Mouse (Mus musculus): ENCODE data around the gene Minar1. TPM values are rescaled to one million over a fixed set of nuclear protein-coding genes. Genes with fewer than 3 reads are reported as not detected.

Gene Minar1
- total RNA-seq (2021) = 1 to 10 TPM; 2.7 to 2.8 TPM

DNA sequence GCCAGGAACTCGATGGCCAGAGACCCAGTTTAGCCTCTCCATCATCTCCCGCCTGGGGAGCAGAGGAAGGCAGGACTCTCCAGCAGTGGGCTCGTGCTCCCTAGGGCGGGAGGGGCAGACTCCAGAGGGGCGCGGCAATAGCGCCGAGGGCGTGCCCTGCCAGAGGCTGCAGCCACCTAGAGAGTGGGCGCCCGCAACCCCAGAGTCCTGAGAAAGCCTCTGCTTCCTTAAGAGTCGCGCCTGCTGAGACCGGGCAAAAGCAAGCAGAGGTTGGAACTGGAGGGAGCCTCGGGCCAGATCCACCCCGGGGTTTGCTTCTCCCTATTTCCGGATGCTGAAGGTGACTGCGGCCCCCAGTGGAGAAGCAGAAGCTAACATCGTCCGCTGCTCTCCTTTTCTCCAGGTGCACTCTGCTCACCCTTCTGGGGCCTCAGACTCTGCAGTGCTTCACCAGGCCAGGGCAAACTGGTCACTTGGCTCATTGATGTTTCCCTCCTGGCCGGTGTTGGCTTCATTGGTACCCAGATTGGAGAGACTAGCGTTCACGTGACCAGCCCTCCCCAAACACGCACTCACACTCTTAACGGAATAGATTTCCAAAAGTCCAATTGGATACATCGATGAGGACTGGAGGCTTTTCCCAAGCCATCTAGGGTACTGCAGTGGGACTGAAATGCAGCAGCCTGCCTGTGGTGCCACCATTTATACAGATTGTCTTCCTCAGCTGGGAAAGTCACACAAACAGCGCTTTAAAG is at the start of gene Minar1:
Minar1 (minus strand) TSS at position 120 of the 755 bp plus-strand sequence.
- no peak for DNase-seq

DNA sequence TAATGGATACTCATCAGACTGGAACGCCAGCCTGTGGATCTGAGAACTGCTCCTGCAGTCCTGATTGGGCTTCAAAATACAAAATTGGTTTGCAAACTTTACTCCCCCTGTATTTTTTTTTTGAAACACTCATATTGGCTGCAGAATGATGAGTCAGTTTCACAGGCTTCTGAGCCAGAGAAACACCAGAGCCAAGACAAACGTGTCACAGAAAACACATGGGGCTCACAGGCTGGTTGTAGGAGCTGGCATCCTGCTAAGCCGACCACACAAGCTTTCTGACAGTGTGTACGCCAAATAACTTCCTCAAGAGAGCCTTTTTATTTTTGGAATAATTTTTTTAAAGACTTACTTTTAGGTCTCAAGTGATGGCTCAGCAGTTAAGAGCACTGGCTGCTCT is 47.0 kb upstream of the Minar1 start:
- DNase-seq = peak; percentile 25 to 50

DNA sequence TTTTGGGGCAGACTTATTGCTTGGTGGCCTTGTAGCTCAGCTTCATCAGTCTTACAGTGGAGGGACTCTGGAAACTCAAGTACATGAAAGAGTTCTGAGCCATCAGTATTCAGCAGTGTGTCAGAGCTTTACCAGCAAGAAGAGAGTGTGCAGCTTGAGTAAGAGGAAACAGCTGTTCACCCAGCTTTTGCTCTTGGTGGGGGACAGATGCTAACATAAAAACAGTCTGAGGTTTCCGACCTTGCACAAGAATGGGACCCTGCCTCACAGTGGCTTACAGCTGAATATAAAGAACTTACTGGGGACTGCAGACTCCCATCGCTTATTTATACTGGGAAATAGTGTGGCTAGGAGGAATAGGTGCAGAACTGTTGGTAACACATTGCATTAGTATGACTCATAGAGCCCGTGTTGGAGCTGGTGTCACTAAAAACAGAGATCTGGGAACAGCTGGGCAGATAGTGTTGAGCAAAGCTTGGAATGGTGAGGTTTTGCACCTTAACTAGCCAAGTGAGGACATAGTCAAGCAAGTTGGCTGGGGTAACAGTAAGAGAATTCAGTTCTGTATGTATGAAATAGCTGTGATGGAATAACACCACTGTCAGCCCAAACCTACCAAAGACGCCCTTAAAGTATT is 44.5 kb upstream of the Minar1 start:
- DNase-seq = no peak

DNA sequence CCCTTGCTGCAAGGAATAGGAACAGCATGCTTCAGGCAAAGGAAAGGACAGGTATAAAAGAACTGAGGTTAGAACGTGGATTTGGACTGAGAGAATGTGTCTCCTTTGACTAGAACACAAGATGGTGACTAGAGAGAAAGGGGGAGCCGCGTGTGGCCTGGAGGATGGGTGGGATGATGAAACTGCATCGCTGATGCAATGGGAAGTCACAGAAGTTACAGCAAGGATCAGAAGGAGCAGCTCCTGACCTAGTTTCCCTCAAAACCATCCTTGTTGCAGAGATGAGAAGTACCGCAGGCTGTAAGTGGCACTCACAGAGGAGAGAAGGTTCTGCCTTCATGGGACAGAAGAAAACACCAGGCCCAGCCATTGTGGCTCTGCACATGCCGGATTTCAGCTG is 28.0 kb upstream of the Minar1 start:
- DNase-seq = no peak

DNA sequence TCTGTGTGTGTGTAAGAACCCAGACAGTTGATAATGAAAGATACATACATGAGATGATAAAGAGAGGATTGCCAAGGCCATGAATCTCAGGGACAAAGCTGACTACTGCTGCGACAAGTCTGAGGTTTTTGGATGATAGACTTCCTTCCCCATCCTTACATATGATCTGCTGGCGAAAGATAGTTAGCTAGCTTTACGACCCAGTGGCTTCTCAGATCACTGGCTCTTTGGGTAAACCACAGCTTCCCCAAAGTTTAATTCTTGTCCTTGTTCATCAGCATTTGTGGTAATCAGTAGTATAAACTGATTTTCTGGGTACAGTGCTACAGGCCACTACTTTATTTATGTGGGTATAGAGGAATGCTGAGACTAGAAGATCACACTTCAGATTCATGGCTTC is 14.5 kb upstream of the Minar1 start:
- DNase-seq = no peak

DNA sequence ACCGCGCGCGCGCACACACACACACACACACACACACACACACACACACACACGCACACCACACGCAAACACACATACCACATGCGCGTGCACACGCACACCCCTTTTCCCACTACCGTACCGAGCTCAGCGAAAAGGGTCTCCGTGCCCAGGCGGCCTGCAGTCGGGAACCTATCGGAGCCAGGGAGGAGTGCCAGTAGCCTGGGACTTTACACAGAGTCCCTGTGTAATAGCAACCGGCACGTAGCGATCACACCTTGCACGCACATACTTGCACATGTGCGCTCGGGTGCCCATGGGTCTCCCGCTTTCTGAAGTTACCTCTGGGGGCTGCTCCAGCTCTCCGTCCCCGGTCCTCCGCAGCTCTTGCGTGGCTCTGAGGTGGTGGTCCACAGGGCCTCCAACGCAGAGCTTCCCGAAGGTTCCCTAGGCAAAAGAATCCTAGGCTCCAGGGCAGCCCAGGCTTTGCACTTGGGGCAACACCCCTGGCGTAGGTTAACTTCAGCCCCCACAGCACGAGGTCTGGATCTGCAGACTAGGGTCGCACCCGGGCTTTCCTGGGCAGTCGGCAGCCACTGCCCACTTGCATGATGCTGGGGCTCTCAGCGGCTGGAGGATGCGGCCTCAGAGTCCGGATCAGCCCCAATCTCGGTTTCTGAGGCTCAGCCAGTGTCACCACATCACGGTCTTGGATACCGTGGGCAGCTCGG is 474 bp downstream of the Minar1 start:
- no peak for DNase-seq

DNA sequence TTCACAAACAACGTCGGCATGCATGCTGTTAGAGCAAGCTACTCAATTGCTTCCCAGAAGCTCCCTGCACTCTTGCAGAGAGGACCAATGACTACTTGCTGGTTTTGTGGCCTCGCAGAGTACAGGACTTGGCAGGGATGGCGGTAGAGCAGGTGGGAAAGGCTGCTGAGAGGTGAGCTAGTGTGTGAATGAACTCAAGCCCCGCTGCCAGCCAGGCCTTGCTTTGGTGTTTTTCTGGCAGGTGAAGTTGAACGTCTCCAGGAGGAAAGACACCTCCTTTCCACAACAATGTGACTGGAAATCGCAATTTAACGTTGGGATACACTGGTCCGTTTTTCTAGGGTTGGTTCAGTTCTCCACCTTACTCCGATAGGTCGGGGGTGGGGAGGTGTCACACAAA is 1.2 kb downstream of the Minar1 start:
- DNase-seq = no peak

DNA sequence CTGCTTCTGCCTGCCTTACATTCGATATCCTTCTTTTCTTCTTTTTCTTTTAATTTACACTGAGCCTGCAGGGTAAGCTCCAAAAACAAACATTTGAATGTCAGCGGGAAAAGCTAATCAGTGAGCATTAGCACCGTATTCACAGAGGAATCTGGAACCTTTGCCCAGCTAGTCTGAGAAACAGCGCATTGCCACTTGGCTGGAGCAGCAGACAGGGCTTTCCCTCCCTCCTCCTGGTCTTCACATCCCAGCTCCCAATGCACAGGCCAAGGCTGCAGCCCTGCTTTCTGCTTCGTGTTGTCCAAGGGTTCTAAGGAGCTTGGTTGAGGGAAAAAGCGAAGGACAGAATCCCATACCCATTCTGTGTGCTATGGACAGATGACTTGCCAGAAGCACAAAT is 2.6 kb downstream of the Minar1 start:
- no peak for DNase-seq

DNA sequence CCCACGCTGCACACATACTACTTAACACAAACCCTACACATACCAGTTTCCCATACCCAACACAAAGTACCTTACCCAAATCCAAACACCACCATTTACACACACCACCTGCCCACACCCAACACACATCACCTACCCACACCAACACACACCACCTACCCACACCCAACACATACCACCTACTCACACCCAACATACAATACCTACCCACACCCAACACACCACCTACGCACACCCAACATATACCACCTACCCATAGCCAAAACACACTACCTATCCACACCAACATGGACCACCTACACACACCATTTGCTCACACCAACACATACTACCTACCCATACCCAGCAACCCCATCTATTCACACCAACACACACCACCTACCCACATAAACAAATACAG is 6.0 kb downstream of the Minar1 start:
- DNase-seq = no peak

DNA sequence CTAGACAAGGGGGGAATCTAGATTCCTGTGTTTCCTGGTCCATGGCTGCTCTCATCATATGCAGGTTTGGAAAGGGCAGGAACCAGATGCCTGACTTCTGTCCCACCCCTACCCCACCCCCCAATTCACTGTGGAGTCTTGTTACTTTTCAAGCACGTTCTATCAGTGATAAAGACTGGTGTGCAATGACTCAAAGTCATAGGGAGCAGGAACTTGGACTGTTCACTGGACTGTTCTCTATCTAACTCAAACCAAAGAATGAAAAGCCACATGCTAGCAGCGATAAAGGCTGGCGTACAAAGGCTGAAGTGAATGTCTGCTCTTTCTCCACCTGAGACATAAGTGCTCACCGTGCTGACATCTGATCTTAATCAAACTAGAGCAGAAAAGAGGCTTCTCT is 12.3 kb downstream of the Minar1 start:
- DNase-seq = no peak

DNA sequence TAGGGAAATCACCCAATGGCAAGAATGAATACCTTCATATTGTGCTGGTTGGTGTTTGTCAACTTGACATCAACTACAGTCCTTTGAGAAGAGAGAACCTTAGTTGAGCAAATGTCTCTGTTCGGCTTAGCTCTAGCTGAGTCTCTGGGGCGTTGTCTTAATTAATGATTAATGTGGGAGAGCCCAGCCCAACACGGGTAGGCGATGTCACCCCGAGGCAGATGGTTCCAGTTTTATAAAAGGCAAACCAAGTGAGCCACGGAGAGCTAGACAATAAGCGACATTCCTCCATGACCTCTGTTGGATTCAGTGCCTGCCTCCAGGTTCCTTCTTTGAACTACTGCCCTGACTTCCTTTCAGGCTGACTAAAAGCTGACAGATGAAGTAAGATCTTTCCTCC is 15.6 kb downstream of the Minar1 start:
- DNase-seq = no peak

DNA sequence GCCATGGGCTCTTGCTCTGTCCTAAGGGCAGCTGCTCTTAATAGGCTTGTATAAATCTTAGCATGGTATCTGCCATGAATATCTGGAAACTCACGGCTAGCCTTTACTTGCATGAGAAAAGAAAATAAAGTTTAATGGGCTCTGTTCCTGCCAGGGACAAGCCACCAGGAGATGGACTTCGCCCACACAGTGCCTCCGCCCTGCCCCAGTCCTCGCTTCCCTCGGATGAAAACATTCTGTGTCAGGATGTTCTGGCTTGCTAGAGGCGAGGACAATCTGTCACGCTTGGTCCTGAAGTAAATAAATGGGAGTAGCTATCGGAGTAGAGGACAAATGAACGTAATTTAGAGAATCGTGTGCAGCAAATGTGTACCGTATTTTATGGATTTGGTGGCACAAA is 16.7 kb downstream of the Minar1 start:
- DNase-seq = no peak

DNA sequence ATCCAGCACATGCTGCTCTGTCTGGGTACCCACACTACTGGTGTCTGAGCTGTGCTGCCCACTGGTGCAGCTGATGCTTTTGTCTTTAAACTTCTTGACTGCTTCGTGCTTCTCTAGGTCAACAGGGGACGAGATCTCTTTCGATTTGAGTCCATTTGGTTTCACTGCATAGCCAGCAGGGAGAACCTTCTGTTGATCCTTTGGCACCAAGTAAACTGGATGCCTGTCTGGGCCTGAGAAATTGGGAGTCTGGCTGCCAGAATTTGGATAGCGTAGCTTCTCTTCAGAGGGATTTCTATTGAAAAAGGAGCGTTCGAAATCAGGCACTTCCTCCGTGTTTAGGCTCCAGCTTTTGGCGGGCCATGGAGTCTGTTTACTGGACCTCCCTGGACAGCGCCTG is 21.0 kb downstream of the Minar1 start:
- DNase-seq = no peak

DNA sequence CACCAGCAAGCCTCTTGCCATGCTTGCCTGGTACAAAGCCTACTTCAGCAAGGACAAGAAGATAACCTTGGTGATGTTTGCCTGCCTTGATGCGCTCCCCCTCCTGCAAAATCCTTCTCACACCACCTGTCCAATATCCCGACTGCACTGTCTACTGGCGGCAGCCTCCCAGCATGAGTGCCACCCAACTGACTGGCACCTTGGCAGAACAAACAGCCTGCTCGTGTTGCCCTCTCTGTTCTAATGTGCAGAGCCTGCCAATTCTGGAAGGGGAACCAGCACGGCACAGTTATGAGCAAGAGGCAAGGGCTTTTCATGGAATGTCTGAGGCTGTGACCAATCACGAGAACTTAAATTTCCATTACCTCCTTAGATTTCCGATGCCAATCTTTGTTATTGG is 22.2 kb downstream of the Minar1 start:
- DNase-seq = no peak

DNA sequence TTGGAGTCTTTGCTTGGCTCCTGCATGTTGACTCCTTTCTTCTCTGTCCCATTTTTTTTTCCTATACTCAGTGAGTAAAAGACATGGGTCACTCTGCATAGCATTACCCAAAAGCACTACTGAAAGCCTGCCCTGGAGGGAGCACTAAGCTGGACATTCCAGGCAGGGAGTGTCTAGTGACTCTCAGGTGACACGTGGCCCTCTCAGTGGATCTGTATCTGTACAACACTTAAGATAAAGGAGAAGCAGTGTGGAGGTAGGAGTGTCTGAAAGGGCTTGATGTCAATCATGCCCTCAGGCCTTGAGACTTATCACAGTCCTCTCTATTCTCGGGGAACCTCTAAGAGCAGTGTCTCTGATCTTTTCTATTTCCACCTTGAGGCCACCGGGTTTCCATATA is 25.9 kb downstream of the Minar1 start:
- no peak for DNase-seq

DNA sequence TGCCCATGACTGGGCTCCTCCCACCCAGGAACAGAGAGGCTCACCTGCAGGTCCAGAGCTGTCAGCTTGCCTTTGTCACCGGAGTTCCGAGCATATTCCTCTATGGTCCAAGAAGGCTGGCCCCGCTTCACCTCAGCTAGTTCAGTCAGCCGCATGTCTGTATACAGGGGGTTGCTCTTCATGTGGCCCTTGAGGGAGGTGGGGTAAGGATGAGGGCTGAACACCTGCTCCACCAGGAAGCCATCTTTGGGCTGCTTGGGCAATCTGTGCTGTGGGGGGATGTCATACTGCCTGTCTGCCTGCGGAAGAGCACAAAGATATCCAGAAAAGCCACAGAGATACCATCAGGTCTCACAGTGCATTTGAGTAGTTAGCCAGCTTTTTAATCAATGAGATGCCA is 26.5 kb downstream of the Minar1 start:
- DNase-seq = no peak

DNA sequence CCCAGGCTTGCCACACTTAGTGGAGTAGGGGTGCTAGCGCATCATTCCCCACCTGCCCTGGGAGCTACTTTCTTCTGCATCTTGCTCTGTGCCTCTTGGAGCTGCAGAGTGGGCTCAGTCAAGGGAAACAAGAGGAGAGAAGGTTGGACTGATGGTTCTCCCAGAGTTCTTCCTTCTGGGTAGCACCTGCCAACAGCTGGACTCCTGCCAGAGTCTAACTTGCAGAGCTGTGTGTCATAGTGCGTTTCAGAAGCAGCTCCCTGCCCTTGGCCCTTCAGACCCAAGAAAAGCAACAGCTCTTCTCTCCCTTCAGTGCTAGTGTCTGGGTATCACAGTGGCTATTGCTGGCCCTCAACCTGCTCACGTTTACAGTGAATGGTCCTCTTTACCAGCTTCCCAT is 30.5 kb downstream of the Minar1 start:
- DNase-seq = no peak

DNA sequence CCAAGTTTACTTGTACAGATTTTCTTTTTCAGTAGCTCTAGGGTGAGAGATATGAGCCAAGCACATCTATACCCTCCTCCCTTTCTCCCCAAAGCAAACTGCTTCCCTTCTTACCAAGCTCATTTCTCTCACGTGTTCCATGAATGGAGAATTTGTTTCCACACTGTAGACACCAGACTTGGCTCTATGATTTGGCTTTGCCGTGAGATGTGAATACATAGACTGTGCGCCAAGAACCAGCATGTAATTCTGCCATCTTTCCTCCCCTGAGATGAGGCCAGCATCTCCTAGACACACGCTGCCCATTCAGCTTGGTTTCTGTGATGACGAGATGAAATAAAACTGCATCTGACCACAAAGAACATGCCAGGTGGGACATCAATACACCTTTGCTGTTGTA is 44.5 kb downstream of the Minar1 start:
- DNase-seq = no peak

DNA sequence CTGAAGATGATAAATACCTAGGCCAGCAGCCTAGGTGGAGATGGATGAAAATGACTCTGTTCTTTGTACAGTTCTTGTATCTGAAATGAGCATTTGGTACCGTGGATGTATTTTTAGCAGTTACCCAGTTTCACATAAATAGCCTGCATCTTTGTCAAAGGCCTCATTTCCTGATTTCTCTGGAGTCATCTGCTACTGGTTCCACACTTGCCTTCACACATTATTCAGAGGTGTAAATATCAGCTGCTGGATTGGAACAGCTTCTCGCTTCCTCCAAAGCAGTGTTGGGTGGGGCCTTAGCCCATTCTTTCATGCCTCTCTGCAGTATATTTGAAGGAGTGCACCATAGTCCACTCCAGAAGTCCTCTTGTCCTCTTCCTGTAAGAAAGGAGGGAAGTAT is 70.3 kb downstream of the Minar1 start:
- DNase-seq = no peak
